Mouse (Mus musculus) left cerebral cortex, adult 18-20 months (tissue): ENCODE results near the gene Ptgdr2. TPM values are rescaled to one million over a fixed set of nuclear protein-coding genes. Genes with fewer than 3 reads are reported as not detected.

ENCODE experiments used
- DNase-seq, 2 experiments: peaks; one replicate each; pipeline ENCODE4 v3.0.0; 2021 to 2022; ENCODE audit warnings: low spot score in 2 of 2, mixed read lengths in 1 of 2
- long read RNA-seq, 2 experiments: library from polyadenylated mRNA; stranded (forward); transcript quantifications; one replicate each; pipeline ENCODE4 v2.0.0; 2021
- total RNA-seq, 2 experiments: library from RNA; stranded (reverse); gene quantifications; 2 replicates each; pipeline ENCODE4 v1.2.3; 2021

Gene Ptgdr2
- under 1 TPM in 1 of 2 experiments, not detected in 1; 0.23 TPM for total RNA-seq
- long read RNA-seq, experiment 1, result 0 reads
- long read RNA-seq, experiment 2, result 0 reads

DNA sequence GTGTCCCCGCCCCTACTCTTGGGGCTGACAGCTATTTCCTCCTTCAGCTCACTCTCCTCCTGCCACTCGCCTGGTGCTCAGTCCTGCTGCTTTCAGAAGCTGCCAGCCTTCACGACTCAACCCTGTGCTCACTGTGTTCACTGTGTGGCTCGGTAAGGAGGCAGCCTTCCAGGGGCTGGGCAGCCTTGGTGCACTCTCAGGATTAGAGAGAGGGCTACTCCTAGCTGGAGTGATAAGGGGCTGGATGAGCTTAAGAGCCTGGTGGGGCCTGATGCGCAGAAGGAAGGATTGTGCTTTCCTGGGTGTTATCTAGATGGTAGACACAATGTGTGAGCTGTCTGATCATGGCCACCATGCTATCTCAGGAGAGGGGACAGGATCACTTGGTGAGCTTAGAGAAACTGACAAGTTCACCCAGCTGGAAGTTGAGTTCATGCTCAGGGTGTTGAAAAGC, at the start of gene Ptgdr2:
Gene Ptgdr2, plus strand, starts transcription at position 51 of the 454 bp plus-strand sequence.
- no peak for DNase-seq

DNA sequence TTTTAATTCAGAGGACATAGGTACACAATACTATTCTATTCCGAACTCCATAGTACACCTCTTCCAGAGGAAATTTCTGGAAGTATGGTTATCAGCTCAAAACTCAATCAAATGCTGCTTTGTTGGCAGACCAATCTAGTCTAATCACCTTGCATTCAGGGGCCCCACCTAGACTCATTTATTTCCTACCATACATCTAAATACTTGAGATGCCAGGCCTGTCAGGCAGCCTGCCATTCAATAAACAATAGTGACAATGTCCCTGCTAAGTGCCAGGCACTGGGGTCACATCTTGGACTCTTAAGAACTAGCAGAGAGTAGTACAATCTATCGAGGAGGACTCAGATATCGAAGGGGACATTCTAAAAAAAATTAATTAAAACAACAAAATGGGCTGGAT, 44.8 kb upstream of the Ptgdr2 start:
- DNase-seq, result no peak

DNA sequence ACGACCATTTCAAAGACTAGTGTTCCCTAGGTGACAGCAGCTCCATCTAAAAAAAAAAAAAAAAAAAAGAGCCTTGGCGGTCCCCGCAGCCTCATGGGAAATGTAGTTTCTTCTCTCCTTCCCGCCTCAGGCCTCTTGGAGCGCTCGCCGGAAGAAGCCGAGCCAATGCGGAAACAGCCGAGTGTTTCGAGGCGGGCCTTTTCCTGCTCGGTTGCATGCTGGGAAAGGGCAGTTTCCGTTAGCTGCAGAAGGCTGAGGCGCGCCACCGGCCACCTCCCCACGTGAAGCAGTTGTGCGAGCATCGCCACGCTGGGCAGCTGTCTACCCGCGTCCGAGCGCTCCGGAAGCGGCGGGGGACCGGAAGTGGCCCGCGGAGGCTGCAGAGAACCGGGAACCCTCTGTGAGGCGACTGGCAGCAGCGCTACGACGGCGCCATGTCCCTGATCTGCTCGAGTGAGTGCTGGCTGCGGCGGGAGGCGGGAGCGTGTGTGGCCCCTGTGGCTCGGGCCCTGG, 41.9 kb upstream of the Ptgdr2 start, which contains the start of gene Prpf19:
Gene Prpf19, plus strand, starts transcription at position 216 of the 513 bp plus-strand sequence.
- peak; percentile 99 to 100 for DNase-seq

DNA sequence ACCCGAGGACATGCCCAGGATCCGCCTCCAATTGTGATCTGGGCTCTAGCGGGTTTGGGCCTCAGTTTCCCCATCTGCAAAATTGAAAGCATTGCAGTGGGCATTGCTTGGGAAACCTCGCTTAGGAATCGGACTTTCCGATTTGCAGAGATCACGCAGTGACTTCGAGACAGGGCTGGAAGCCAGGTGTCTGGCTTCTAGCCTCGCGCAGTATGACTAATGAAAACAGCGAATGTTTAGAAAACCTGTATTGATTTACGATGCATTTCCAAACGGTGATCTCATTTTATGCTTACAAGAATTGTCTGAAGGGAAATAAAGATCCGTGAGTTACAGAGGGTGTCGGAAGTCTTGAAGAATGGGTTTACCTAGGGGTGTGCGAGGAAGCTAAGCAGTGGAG, 41.3 kb upstream of the Ptgdr2 start:
- DNase-seq, result no peak

DNA sequence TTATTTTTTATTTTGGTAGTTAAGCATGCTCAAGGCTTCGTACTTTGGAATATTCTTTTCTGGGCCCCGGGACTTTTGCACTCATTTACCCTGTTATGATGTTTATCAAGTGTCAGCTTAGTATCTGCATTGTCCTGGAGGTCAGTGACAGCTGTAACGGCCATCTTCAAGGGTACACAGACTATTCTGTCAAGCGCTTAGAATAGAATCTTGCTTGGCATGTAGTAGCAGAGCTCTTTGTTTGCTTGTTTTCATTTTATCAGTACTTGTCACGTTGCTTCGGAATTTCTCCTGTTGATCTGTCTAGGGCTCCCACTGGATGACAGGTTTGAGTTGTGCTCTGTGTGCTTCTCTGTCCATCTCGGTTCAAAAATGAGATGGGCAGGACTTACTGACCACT, 40.1 kb upstream of the Ptgdr2 start:
- no peak for DNase-seq

DNA sequence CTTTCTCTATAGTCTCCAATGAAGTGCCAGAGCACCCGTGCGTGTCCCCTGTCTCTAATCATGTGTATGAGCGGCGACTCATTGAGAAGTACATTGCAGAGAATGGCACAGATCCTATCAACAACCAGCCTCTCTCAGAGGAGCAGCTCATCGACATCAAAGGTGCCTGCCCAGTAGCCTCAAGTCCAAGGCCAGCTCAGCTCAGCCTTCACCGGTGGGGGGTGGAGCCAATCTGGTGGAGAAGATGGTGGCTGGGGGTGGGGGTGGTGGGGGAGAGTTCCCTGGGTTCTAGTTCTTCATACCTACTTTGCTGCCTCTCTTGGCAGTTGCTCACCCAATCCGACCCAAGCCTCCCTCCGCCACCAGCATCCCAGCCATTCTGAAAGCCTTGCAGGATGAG, 39.5 kb upstream of the Ptgdr2 start:
- DNase-seq, result no peak

DNA sequence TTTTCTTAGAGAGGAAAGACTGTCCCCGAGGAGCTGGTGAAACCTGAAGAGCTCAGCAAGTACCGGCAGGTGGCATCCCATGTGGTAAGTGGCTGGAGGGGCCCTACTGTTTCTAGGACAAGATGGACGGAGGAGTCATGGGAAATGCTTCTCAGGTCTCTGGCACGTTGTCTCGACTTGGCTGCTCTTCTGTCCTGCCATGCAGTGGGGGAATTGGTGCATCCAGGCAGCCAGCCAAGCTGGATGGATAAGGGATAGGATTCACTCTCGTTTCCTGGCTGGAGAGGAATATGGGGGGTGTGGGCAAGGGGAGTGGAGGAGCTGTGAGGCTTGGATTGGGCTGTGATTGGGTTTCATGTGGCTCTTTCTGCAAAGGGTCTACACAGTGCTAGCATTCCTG, 36.6 kb upstream of the Ptgdr2 start:
- DNase-seq, result no peak

DNA sequence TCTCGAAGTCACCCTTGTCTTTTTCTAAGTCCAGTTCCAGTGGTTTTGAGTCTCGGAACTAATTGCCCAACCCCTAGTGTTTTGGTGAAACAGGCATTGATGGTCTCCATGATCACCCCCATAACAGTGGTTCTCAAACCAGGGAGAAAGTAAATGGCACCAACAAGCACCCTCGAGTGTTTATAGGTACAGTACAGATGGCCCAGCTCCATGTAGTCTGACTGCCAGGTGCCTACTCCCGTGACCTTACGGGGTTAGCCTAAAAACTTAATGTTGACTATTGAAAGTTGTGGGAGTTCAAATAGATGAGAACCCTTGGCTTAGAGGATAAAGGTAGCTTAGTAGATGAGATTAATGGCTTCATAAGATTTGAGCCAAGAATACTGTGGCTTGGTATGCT, 35.9 kb upstream of the Ptgdr2 start:
- no peak for DNase-seq

DNA sequence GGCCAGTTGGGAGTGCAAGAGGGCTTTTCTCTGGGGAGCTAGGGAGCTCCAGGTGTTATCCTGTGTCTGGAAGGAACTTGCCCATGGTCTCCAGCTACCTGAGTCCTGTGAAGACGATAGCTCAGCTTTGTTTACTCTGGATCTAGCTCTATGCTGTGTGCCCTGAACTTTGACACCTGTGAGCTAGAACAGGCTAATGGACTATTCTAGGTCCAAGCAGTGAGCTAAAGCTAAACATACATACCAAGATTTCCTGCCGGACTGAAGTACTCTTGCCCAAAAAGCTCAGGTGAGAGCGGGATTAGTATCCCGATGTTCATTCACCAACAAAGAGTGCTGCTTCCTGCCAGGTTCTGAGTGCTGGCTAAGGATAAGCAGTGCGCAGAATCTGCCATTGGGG, 32.4 kb upstream of the Ptgdr2 start:
- DNase-seq, result no peak

DNA sequence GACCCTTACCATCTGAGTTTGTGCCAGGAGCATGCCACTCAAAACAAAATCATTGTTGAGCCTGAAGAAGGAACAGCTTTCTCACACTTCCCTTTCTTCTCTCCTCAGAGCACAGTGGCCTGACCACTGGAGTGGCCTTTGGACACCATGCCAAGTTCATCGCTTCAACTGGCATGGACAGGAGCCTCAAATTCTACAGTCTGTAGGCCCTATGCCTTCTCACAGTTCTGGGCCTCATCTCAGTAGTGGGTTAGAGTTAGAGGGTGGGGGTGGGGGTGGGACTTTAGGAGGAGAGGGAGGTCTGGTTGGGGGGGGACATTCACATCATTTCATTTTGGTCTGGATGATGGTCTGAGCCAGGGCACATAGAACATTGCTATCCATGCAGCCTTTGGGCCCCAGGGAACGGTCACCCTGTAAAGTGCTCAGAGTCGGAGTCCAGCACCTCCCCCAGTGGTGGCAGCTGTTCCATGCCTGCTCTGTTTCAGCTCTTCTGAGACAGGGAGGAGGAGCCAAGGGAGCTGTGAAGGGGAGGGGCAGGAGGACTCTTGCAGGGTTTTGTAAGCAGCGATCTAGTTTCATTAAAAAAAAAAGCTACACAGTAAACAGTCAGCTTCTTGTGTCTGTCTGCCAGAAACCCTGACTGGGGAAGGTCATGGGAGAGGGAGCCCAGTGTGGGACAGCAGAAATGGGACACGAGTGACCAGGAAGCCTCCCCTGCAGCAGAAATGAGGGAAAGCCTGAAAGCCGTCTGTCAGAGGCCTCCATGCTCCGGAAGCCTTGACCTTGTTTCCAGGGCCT, 31.8 kb upstream of the Ptgdr2 start:
- DNase-seq, result peak; percentile 42 to 60

DNA sequence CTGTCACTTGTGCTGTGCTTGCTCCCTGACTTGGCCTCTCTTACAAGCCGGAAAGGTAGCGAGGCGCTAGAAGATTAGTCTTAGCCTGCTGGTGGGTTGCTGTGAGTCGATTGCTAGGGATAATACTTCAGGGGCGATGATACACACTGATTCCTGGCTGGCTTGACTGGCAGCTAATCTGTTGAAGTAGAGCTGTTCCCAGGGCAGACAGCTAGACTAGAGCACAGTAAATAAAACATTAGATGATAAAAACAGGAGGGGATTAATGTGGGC, 31.3 kb upstream of the Ptgdr2 start:
- no peak for DNase-seq

DNA sequence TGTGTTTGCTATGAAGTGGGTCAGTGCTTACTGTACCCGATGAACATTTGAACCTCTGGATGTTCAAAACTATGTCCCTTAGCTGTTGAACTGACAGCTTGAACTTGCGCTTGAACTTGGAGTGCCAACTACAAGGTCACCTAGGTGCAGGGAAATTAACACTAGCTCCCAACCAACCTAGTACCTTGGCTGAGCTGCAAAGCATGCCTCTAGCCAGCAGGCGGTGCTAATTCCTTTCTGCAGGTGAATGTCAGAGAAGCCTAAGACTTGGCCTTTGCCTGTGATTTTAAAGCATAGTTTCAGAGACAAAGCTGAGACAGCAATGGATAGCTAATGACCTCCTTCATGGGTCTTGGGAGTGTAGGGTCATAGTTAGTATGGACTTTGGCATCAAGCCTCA, 29.1 kb upstream of the Ptgdr2 start:
- peak; percentile 48 to 59 for DNase-seq

DNA sequence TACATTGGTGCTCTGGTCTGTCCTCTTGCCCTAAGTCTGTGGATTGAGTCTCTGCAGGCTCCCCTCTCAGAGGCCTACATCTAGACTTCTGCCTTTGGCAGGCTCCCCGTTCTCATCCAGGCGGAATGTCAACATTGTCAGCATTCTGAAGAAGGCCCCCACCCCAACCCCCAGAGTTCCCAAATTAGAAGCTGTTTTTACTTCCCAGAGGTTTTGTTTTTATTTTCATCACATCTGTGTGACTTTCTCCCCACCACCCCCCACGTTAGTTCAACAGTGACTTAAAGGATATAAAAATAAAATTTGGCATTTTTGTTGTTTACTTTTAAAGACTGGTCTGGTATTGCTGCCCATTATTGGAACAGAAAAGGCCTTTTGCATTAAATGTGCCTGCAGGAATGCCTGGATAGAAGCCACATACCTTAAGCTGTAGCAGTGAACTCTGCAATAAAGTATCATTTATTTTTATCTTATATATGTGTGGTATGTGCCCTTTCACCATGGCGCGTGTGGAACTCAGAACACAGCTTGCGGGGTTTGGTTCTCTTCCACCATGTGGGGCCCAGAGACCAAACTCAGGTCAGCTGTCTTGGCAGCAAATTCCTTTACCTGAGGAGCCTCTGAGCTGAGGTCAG, 27.8 kb upstream of the Ptgdr2 start:
- DNase-seq, result no peak

DNA sequence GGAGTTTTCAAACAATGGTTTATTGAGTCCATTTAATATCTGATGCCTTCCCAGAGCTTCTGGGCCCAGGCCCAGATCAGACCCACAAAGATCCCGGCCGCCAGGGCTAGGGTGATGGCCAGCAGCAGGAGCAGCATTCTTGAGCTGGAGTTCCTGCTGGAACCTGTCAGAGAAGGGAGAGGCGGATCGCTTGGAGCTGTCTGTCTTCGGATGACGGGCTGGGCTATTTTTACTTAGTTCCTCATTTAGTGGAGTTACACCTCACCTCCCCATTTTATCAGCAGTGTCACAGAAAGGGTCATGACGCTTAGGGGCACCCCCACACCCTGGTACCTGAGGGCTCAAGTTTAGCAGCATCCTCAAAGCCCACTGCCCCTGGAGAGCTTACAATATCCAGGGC, 22.7 kb upstream of the Ptgdr2 start:
- DNase-seq, result no peak

DNA sequence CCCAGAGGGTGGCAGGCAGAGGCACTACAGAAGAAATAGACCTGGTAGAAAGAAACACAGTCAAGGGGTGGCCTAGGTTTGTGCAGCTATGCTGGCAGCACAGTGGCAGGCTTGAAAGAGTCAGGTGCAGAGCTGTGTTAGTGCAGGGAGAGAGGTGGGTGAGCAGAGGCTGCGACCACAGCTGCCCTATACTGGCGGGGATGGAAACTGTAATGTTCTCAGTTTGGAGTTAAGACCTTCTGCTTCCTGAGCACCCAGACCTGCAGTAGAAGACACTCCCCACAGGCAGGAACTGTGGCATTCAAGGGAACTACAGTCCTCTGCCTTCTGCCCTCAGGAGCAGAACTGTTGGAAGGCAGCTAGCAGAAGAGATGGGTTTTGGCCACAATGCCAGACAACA, 22.1 kb upstream of the Ptgdr2 start:
- DNase-seq, result no peak

DNA sequence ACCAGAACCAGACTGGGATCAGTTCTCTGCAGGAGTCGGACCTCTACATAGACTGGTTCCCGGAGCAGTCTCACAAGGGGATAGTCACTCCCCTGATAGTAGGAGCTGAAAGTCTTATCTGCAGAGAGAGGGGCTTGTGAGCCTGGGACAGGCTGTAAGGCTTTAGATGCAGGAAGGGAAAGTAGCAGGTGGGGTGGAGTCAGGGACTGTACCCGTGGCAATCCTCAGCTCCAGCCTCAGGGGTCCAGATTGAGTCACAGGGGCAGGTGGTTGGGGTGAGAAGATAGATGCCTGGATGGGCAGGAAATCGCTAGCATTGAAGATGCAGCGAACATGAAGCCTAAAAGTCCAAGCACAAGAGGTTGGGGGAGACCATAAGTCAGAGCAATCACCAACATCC, 20.5 kb upstream of the Ptgdr2 start:
- no peak for DNase-seq

DNA sequence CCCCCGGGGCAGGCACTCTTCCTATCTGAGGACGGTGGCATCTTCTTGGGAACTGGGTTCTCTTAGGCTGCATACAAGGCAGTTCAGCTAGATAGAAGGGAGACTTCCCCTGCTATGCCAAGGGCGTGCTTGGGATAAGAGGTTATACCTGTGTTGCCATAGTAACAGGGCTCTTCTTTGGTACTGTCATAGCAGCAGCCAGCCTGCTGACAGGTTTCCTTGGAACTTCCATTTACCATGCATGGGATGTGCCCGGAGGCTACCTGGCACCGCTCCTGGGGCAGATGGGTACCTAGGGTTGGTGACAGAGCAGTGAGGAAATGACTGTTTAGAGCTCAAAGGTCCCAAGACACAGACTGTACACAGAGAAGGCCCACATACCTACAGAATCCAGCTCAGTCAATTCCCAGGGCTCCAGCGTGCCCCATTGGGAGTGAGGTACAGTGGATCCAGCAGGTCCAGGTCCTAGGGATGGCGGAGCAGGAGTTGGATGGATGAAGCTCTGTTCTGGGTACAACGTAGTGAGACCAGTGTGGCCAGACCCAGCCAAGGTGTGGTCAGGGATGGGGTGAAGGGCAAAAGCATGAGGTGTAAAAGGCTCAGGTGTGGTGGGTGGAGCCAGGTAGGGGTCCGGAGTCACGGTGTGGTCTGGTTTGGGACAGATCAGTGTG, 18.5 kb upstream of the Ptgdr2 start:
- no peak for DNase-seq

DNA sequence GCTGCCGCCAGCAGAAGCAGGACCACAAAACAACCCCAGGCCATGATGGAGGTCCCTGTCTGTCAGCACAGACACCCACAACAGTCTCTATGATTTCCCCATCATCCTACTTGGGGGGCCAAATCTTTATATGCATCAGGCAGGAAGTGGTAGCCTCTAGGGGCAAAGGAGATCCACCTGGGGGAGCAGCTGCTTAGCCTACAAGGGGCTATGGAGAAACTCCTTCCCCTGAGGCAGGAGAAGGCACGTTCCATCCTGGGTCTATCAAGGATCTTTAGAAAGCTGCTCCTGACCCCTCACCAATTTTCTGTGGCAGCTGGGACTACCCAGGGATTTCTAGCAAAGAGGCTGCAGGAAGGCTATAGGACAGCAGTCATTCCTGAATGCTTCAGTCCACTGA, 16.4 kb upstream of the Ptgdr2 start, which contains the start of gene Zp1:
Gene Zp1, minus strand, starts transcription at position 101 of the 400 bp plus-strand sequence.
- no peak for DNase-seq

DNA sequence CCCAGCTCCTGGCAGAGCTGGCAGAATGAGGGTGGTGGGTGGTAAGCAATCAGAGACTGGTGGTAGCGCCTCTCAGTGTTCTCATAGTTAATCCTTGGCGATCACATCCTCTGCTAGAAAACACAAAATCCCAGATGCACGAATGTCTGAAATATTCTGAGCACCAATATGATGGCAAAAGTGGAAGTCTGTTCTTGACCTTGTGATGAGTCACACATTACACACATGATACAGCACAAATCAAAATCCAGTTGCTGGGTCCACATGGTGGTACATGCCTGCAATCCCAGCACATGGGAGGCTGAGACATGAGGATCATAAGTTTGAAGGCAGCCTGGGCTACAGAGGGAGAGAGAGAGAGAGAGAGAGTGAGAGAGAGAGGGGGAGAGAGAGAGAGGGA, 15.9 kb upstream of the Ptgdr2 start:
- DNase-seq, result no peak

DNA sequence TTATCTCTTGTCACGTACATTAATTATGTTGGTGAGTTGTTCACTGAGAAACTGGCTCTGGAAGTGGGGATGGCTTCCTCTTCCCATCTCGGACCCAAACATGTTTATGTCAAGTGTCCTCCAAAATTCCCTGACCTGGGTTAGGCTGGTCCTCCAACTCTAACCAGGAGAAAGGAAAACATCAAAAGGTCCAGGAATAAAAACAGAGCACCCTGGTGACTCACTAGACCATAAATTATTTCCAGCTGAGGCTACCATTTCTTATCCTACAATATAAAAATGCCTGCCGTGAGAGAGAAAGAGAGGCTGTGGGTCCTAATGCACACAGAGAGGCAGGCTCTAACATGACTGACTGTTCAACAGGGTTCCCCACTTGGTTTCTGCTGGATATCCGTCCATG, 12.7 kb upstream of the Ptgdr2 start:
- DNase-seq, result no peak

DNA sequence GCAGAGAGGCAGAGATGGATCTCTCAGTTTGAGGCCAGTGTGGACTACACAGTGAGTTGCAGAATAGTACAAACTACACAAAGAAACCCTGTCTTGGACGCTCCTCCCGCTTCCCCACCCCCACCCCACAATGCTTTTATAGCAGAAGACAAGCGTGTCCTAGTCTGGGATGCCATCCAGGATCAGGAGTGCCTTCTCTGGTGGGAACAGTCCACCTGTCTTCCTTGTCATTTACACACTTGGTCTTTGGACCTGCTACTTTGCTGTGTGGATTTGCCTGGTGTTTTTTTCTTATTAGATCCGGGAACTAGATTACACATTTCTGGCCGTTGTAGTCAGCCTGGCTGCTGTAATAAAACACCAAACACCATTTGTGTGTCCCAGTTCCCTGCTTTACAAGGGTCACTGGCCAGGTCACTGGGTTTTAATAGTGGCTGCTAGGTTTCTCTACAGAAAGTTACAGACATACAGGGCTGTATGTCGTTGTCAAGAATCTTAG, 10.8 kb upstream of the Ptgdr2 start:
- DNase-seq, result no peak

DNA sequence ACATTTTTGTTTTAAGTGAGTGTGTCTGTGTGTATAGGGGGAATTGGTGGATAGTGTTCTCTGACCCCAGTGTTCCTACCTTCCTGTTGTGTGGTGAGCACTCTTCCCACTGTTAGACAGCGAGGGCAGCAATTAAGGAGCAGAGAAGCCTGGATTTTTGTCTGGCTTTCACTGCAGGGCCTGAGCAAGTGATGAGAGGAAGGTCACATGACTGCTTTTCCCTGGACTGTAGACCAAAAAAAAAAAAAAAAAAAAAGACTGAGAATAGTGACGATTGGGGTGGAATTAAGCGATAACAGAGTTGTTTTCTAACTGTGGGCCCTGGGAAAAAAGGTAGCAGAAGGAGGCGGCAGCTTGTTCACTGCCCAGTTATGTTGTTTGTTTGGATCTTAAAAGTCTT, 10.3 kb upstream of the Ptgdr2 start:
- no peak for DNase-seq
